Mouse (Mus musculus): ENCODE measurements around the gene Cfap157.

The Cfap157 gene

DNA sequence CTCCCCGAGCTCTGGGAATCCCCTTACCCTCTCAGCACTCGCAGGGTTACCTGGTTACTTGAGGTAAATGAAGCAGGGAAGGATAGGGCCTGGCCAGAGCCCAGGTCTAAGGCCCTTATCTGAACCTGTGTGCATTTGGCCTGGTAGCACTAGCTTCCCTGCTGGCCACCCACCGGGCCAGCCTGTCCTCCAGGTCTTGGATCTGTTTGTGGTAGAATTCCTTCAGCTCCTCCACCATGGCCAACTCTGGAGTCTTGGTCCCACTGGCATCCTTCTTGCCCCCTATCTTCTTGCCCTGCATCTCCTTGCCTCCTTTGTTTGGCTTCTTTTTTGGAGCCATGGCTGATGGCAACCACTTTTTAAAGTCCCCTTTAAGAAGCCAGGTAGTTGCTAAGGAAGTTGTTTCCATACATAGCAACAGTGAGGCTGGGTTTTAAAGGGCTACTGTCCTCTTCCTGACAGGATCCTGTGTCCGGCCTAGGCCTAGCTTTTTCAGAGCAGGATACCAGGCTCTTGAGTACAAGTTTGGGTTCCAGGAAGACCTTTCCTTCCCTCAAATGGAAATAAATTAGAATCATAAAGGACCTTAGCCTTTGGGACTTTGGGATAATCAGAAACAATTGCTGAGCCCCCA lies at the start of gene Cfap157:
Gene Cfap157, minus strand, starts transcription at position 381 of the 634 bp plus-strand sequence.
- DNase-seq (ENCODE audit: low spot score), result peak; percentile 39

DNA sequence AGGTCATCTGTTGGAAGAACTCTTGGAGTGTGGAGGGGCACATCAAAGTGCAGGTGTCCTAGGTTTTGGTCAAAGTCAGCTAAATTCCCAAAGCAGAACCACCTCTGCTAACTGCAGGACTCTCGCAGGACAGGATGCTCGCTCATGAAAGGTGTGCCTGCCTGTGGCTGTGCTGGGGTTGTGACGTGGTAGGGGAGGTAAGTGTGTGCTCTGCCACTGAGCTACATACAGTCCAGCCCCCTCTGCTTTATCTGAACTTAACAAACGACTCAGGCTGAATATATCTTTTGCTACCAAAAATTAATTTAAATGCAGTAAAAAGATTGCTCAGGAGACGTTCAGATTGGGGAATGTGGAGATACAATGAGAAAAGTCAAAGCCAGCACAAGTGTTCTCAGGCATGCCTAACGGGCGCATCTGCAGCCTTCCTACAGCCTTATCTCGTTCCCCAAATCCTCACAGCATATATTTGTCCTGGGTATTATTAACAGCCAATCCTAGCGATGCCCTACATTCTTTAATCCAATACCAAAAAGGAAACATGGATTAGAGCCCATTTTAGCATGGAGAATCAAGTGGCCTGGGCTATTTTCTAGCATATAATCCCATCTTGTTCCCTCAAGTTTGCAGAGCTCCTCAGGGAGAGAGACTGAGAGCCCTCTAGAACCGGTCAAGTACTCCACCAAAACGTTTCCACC lies 44.9 kb upstream of the Cfap157 start:
- no peak for DNase-seq (ENCODE audit: low spot score)

DNA sequence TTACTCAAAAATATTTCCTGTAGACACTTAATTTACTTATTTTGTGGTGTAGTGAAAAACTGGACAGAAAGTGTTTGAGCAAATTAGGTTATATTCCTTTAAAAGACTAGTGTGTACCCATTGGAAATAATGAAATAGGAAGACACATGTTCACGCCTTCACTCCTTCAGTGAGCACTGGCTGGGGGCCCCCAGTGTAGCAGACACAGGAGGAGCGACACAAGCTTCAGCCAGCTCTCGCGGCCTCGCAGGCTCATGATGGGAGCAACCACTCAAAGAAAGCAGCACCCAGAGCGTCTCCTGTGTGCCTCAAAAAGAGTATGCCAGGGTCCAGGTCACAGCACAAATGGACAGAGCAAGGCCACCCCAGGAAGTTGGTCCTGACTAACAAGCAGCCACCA lies 41.6 kb upstream of the Cfap157 start:
- DNase-seq (ENCODE audit: low spot score), result no peak

DNA sequence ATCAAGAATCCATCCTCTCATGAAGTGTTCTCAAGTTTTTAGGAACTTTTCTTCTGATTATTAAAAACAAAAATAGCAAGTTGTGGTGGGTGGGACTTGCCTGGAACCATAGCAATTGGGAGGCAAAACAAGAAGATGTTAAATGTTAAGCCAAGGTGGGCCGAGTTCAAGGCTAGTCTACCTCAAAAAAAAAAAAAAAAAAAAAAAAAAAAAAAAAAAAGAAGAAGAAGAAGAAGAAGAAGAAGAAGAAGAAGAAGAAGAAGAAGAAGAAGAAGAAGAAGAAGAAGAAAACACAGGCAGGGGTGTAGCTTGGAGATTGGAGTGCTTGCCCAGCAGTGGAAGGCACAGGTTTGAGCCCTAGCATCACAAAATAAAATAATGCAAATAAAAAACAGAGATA lies 40.5 kb upstream of the Cfap157 start:
- no peak for DNase-seq (ENCODE audit: low spot score)

DNA sequence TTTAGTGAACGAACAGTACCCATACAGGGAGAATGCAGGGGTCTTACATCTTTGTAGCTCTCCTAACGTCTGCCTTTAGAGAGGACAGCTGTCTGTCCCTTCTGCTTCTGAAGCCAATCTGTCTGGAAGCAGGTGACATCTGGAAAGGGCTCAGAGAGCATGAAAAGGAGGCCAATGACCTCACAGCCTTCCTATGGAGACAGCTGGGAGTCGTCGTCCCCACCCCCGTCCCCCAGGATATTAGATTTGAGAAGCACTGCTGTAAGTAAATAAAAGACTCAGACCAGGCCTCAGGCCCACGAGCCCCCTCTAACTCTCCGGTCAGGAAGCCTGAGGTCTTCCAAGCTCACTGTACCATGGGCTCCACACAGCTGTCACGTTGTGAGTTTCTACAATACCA lies 40.0 kb upstream of the Cfap157 start:
- peak; percentile 57 for DNase-seq (ENCODE audit: low spot score)

DNA sequence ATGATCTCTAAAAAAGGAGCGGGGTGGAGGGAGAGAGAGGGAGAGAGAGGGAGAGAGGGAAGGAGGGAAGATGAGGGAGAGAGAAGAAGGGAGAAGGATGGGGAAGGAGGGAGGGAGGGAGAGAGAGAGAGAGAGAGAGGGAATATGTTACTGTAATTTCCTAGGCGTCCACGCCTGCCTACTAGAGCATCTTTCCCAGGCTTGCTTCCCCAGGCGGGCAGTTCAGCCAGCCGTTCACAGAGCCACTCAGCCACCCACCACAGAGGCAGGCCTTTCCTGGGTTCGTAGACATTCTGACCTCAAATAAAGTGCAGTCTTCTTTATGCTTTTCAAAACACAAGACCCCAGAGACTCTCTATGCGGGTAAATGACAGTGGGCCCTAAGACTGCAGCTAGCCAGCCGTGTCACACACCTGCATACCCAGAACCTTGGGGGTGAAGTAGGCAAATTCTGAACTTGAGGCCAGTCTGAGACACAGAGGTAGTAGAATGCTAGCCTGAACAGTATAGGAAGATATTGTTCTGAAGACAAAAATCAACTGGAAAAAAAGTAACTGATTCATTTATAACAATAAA lies 39.4 kb upstream of the Cfap157 start:
- no peak for DNase-seq (ENCODE audit: low spot score)

DNA sequence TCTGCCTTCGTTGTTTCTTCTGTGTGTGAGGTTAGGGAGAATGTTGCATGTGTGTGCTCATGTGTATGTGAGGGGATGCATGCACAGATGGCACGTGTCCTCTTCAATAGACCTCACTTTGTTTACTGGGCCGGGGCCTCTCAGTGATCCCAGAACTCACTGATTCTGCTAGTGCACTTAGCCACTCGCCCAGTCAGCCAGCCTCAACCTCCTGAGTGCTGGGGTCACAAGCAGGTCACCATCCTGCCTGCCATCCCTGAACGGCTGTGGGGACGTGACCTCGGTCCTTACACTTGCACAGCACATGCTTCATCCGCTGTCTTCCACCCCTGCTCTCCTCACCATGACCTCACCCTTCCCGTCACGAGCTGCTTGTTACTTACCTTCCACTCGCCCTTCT lies 38.9 kb upstream of the Cfap157 start:
- peak; percentile 50 for DNase-seq (ENCODE audit: low spot score)

DNA sequence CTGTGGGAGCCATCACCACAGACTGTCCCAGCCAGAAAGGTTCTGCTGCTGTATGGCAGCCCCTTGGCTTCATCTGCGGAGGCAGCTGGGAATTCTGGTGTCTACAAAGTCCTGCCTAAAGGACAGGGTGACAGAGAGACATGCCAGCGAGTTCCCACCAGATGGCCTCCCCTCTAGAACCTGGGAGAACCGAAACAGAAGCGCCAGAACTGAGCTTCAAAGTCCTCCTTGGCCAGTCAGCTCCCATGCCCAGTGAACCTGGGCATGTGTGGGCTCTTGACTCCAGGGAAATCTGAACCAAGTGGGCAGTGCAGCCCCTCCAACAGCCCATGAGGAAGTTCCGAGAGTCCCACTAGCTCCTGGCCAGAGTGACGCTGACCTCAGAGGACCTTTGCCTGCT lies 38.4 kb upstream of the Cfap157 start:
- no peak for DNase-seq (ENCODE audit: low spot score)

DNA sequence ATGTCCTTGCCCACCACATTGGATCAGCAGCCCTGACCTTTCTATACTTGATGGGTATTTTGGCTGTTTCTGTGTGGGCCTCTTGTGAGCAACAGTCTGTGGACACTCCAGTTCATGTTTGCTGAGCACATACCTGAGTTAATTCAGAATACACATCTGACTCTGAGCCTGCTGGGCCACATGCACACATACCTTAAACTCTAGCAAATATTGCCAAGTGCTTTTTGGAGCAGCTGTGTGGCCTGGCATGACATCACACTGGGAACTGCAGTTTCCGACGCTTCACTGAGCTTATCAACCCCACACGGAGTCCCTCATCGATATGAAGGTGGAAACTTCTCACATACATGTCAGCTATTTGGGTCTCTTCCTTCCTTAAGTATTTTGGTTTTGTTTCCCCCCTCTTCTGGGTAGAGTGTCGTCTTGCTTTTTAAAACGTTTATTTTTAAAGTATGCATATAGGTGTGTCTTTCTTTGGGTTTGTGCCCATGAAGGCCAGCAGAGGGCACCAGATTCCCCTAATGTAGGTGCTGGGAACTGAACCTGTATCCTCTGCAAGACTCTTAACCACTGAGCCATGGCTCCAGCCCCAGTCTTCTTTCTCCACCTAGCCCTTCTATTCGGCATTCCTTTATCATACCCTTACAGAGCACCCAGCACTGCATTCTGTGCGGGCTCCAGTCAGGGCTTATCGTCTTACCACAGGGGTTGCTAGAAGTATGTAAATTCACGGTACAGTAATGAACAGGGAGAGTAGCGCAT lies 37.0 kb upstream of the Cfap157 start:
- DNase-seq (ENCODE audit: low spot score), result peak; percentile 63

DNA sequence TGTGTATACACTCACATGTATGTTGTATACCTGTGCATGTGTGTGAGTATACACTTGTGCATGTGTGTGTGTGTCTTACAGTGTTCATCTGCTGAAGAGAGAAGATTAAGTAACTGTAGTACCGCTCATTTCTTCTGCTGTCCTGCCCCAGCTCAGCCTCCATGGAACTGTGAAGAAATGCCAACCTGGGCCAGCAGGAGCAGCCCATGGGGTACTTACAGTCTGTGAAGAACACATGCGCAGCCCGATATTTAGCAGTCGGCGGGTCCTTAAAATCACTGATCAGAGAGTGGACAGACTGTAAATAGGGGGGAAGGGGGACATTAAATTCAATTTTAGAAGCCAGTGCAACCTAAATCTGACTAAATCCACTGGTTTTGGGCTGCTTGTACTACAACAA lies 34.0 kb upstream of the Cfap157 start:
- DNase-seq (ENCODE audit: low spot score), result no peak

DNA sequence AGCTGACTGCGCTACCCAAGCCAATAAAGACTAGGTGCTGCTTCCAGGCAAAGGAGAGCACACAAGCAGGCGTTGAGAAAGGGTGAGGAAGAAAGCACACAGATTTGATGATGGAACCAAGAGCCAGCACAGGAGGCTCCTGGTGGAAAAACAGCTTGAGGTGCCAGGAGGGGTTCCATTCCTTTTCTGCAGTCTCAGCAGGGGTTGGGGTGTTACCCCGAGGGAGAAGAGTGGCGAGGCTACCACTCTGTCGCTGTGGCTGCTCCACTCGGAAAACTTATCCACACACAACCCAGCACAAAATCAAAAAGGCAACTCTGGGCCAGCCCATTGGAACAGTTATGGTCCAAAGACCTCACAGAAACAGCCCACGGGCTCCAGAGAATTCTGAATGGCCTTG lies 33.4 kb upstream of the Cfap157 start:
- DNase-seq (ENCODE audit: low spot score), result no peak

DNA sequence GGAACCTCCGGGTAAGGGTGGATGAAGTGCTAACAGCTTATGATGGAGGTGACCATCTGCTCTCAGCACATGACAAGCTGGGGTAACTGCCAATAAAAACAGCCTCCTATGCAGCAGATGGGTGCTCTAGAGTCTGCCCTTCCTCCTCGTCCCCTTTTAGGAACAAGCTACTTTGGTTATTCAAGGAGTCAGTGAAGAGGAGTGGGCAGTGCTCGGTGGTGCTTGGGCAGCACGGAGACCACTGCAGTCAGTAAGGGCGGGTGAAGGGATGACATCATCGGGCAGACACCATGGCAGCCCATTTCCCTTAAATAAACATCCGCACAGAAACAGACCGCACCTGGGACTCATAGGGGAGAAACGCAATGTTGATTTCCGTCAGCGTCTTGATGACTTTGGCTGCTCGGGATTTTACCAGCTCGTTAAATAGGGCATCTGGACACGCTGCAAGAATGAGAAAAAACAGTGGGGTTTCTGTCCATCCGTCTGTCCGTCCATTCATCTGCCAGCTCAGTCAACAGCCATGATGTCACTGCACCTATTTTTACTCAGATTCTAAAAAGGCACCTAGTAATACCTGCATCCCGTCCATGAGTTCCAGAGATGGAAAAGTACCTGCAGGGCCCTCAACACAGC lies 32.8 kb upstream of the Cfap157 start:
- no peak for DNase-seq (ENCODE audit: low spot score)

DNA sequence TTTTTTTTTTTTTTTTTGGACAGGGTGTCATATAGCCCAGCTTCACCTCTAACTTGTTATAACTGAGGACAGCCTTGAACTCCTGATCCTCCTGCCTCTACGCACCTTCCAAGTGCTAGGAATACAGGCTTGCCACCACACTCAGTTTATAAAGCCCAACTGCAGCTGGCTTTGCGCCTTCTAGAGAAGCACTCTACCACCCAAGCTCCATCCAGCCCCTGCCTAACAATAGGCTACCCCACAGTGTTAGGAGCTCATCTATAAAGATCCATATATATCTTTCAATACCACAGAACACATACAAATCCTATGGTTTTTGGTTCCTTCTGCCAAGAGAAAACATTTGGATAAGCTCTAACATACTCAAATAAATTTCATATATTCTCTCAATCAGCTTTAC lies 32.3 kb upstream of the Cfap157 start:
- no peak for DNase-seq (ENCODE audit: low spot score)

DNA sequence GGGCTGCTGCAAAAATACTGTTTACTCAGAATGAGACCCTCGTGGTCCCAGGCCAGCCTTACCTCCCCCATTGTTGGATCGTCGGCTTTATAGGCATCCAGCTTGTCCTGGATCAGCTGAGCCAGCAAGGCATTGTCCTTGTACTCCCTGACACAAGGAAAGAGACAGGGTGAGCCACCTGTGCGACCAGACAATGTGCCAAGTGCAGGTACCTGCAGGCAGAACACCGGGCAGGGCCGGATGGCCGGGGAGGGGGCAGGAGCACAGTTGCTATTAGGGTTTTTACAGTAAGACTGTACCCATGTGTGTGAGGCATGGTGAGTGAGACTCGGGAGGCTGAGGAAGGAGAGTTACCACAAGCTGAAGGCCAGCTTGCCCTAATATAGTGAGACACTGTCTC lies 27.7 kb upstream of the Cfap157 start:
- DNase-seq (ENCODE audit: low spot score), result no peak

DNA sequence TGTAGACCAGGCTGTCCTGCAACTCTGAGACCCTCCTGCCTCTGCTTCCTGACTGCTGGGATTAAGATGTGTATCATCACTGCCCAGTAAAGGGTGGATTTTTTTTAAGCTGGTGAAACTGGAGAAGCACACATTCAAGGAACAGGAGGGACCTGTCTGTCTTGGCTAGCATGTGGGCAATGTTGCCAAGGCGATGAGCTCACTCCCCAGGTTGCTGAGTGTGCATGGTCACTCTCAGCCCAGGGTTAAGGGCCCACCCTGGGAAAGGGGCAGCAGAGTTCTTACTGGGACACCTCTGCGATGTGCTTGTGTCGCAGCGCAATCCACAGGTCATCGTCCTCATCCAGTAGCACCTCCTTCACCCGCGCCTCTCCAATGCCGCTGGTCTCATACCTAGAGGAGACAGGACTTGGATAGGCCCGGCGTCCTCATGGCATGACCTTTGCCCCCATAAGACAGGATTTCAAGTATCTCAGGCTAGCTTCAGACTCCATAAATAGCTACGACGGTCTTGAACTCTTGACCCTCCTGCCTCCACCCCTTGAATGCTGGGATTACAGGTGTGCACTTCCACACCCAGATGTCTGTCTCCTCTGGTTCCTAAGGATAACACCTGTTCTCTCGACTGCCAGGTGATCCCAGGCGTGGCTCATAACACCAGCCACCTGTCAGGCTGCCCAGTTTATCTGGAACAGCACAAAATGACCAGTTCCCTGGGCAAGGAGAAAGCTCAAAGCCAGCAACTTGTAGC lies 24.8 kb upstream of the Cfap157 start:
- no peak for DNase-seq (ENCODE audit: low spot score)

DNA sequence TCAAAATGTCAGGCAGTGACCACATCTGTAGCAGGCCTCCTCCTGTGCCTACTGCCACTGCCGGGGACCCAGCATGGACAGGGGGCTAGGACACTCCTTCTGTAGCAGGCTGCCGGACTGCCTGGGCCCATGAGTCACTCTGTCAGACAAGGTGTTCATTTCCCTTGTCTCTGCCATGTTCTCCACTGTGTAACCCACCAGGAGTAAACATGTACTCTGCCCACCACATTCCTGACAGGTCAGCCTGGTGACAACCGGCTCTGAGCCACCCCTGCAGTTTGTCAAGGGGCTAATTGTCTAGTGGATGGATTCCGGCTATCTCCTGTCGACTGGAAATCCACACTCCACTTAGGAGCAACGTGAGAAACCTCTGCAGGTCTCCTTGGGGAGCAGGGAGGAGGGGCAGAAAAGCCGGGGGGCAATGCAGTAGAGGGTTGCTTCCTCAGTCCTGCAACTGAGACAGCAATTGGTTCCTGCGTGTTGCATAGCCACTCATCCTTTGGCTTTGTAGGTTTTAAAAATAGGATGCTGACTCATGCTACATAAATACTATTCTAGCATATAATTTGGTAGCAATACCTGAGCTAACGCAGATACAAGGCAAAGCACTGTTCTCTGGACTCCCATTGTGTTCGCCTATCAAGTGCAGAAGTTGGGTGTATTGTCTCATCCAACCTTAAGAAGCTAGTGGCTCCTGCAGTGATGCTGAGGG lies 14.2 kb upstream of the Cfap157 start:
- no peak for DNase-seq (ENCODE audit: low spot score)

DNA sequence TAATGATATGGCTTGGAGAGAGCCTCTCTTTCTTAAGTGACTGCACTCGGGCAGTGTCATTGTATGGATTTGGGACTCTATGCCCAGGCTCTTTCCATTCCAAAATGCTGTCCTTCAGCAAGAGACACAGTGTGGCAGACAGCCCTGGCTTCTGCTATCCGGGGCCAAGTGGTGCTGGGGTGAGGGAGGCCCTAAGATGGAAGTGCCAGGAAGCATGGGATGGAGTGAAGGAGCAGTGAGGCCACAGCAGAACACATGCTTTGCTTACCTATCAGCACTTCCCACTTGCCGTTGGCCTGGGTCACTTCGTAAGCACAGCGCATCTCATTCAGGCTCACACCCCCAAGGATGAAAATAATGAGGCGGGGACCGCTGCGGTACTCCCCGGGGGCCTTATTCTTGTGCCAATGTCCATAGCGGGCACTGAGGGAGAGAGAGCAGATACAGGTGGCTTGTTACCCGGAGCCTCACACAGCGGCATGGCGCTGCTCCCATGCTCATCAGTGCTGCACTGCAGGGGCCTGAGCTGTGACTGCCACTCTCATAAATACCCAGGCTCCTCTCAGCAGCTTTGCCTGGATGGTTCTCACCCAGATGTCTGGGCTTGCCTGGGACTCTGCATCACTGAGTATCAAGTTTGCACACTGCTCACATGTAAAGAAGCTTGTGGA lies 11.7 kb upstream of the Cfap157 start:
- no peak for DNase-seq (ENCODE audit: low spot score)

DNA sequence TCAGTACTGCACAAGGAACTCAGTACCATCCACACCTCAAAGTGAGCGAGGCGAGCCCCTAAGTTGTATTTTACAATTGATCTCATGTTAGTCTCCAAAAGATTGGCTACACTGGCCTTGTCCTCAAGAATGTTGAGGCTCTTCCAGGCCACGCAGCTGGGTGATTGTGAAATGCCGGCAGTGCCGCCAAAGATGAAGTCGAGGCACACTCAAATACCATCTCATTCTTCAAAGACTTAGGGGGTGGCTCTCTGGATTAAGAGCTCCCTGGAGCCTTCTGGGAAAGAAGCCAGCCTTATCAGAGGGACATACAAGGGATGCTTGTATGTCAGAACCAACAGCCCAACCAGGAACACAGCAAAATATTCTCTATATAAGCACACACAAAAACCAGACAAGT lies 7.1 kb upstream of the Cfap157 start:
- no peak for DNase-seq (ENCODE audit: low spot score)

DNA sequence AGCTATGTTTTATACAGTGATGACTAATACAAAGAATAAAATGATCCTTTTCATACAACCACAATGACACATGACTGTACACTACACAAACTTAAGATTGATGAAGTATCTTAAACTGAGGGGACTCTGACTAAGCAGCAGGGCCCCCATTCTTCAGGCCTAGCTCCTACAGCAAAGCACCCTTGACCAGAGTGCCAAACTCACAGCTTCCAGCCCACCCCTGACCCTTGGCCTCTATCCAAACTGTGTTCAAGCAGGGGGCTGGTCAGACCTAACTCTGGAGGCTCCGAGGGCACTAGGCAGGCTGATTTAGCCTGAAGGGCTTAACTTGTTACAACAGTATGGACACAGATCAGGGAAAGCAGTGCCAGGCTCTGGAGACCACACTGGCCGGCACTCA lies 4.4 kb upstream of the Cfap157 start:
- no peak for DNase-seq (ENCODE audit: low spot score)

DNA sequence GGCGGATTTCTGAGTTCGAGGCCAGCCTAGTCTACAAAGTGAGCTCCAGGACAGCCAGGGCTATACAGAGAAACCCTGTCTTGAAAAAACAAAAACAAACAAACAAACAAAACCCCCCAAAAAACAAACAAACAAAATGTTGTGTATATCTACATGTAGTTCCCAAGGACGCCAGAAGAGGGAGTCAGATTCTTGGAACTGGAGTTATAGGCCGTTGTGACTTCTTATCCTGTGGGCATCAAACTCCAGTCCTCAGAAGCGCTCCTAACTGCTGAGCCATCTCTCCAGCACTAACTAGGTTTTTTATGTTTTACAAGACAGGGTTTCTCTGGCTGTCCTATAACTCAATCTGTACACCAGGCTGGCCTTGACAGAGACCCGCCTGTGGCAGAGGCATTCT lies 2.9 kb upstream of the Cfap157 start:
- peak; percentile 52 for DNase-seq (ENCODE audit: low spot score)

DNA sequence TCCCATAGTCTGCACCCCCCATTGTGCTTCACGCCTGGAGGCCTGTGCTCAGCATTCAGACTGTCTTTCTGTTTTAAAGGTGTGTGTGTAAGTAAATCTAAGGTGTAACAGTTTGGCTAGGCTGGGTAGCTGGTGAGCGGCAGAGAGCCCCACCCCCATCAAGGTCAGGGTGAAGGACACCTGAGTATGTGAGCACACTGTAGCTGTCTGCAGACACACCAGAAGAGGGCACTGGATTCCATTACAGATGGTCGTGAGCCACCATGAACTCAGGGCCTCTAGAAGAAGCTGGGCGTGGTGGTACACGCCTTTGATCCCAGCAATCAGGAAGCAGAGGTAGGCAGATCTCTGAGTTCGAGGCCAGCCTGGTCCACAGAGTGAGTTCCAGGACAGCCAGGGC lies 2.5 kb downstream of the Cfap157 start:
- DNase-seq (ENCODE audit: low spot score), result no peak
